Mouse (Mus musculus) intestine, embryonic 16.5 days (tissue): ENCODE measurements at regions not wholly inside any gene's neighbourhood (a gene's known extent, or its start where the extent isn't known, plus 50 kb on each side); places are given as distances from the start of the nearest gene placed in this dataset.

ENCODE experiments used
- ATAC-seq: fragments of 200-750 bp; cut with Nextera tagmentation; 2 replicates; pipeline ENCODE4 v1.8.0; 2017; ENCODE audit warnings: moderate TSS enrichment, moderate library complexity
- H3K27ac ChIP-seq: fragments of 300-500 bp; sonication (generic); 2 replicates; pipeline ENCODE4 v1.5.1; 2014; ENCODE audit warnings: mild to moderate bottlenecking, low read length
- H3K27me3 ChIP-seq: fragments of 300-500 bp; sonication (generic); replicated peaks from 2 replicates; pipeline ENCODE4 v1.6.1; 2014; ENCODE audit warnings: low read length, control low read depth, mixed read lengths; ENCODE audit not compliant: control insufficient read depth, insufficient read depth
- H3K36me3 ChIP-seq: fragments of 300-500 bp; sonication (generic); 2 replicates; pipeline ENCODE4 v1.6.1; 2014; ENCODE audit warnings: low read length, control low read depth; ENCODE audit not compliant: control insufficient read depth, insufficient read depth
- H3K4me1 ChIP-seq: fragments of 300-500 bp; sonication (generic); 2 replicates; pipeline ENCODE4 v1.6.1; 2014; ENCODE audit warnings: low read length, control low read depth, mixed read lengths; ENCODE audit not compliant: control insufficient read depth, insufficient read depth
- H3K4me2 ChIP-seq: fragments of 300-500 bp; sonication (generic); 2 replicates; pipeline ENCODE4 v1.6.1; 2014; ENCODE audit warnings: low read depth, low read length, control low read depth
- H3K4me3 ChIP-seq: fragments of 300-500 bp; sonication (generic); 2 replicates; pipeline ENCODE4 v1.5.1; 2014; ENCODE audit warnings: mild to moderate bottlenecking, low read length
- H3K9ac ChIP-seq: fragments of 300-500 bp; sonication (generic); 2 replicates; pipeline ENCODE4 v1.6.1; 2014; ENCODE audit warnings: low read depth, low read length
- H3K9me3 ChIP-seq: fragments of 300-500 bp; sonication (generic); 2 replicates; pipeline ENCODE4 v1.6.1; 2016; ENCODE audit warnings: low read length, control low read depth; ENCODE audit not compliant: control insufficient read depth
- WGBS: fragments of 180-500 bp; shearing (Covaris S2); extraction: QIAGEN DNeasy Blood & Tissue Kit; methylation state at CpG from one replicate; pipeline ENCODE4 v1.1.7; 2014; 5-methylcytosine and 5-hydroxymethylcytosine counted together

GRCm38 (mm10) chr2:33979276-33979675 lies 91.5 kb upstream of the Mvb12b start:
- no peaks in the 10 kb centered on the region for H3K36me3 ChIP-seq
- no peak overlapping the region for H3K9ac ChIP-seq
- H3K27me3 ChIP-seq: no peaks in the 10 kb centered on the region
- no peak overlapping the region for H3K27ac ChIP-seq
- H3K4me1 ChIP-seq: no peaks in the 10 kb centered on the region
- no peak for ATAC-seq
- H3K4me3 ChIP-seq: no peak overlapping the region
- H3K9me3 ChIP-seq: 0 out of 2 replicates have a peak, but pooled peaks cover 3% of the 10 kb centered on the region
- H3K4me2 ChIP-seq: no peak overlapping the region

GRCm38 (mm10) chr2:33978550-33978949 lies 90.8 kb upstream of the Mvb12b start:
- H3K4me3 ChIP-seq: no peak overlapping the region
- no peak for ATAC-seq
- no peak overlapping the region for H3K27ac ChIP-seq
- no peaks in the 10 kb centered on the region for H3K4me1 ChIP-seq
- WGBS: 79% methylated on average over 4 of the region's 4 CpGs
- H3K27me3 ChIP-seq: no peaks in the 10 kb centered on the region
- 0 out of 2 replicates have a peak, but pooled peaks cover 3% of the 10 kb centered on the region for H3K9me3 ChIP-seq
- no peaks in the 10 kb centered on the region for H3K36me3 ChIP-seq
- no peak overlapping the region for H3K9ac ChIP-seq
- no peak overlapping the region for H3K4me2 ChIP-seq

- Histone ChIP-seq H3K27me3 (no peaks in the 10 kb centered on the region), H3K4me1 (no peaks in the 10 kb centered on the region), H3K27ac (no peak overlapping the region), H3K9me3 (0 out of 2 replicates have a peak, but pooled peaks cover 3% of the 10 kb centered on the region), H3K4me3 (no peak overlapping the region), H3K4me2 (no peak overlapping the region), H3K9ac (no peak overlapping the region), H3K36me3 (no peaks in the 10 kb centered on the region)
- WGBS: 71% methylated on average over 20 of the region's 20 CpGs
- no peak for ATAC-seq
Observed at GRCm38 (mm10) chr2:33977576-33978352, 90.0 kb upstream of the Mvb12b start.

GRCm38 (mm10) chr2:33977151-33977550 lies 89.4 kb upstream of the Mvb12b start:
- no peaks in the 10 kb centered on the region for H3K27me3 ChIP-seq
- 92% methylated on average over 5 of the region's 5 CpGs for WGBS
- no peak for ATAC-seq
- H3K4me2 ChIP-seq: no peak overlapping the region
- H3K27ac ChIP-seq: no peak overlapping the region
- no peaks in the 10 kb centered on the region for H3K36me3 ChIP-seq
- no peak overlapping the region for H3K9ac ChIP-seq
- 0 out of 2 replicates have a peak, but pooled peaks cover 3% of the 10 kb centered on the region for H3K9me3 ChIP-seq
- no peaks in the 10 kb centered on the region for H3K4me1 ChIP-seq
- H3K4me3 ChIP-seq: no peak overlapping the region

GRCm38 (mm10) chr2:33976183-33976582 lies 88.4 kb upstream of the Mvb12b start:
- H3K36me3 ChIP-seq: no peaks in the 10 kb centered on the region
- H3K9ac ChIP-seq: no peak overlapping the region
- no peaks in the 10 kb centered on the region for H3K27me3 ChIP-seq
- H3K9me3 ChIP-seq: 0 out of 2 replicates have a peak, but pooled peaks cover 3% of the 10 kb centered on the region
- H3K4me3 ChIP-seq: no peak overlapping the region
- H3K4me2 ChIP-seq: no peak overlapping the region
- H3K27ac ChIP-seq: no peak overlapping the region
- no peaks in the 10 kb centered on the region for H3K4me1 ChIP-seq
- no peak for ATAC-seq
- 91% methylated on average over 9 of the region's 9 CpGs for WGBS

GRCm38 (mm10) chr2:33975423-33976127 lies 87.8 kb upstream of the Mvb12b start:
- 81% methylated on average over 14 of the region's 14 CpGs for WGBS
- Histone ChIP-seq H3K36me3 (no peaks in the 10 kb centered on the region), H3K4me2 (no peak overlapping the region), H3K4me3 (no peak overlapping the region), H3K27ac (no peak overlapping the region), H3K27me3 (no peaks in the 10 kb centered on the region), H3K9me3 (0 out of 2 replicates have a peak, but pooled peaks cover 3% of the 10 kb centered on the region), H3K4me1 (no peaks in the 10 kb centered on the region), H3K9ac (no peak overlapping the region)
- no peak for ATAC-seq

- Histone ChIP-seq H3K27ac (no peak overlapping the region), H3K27me3 (no peaks in the 10 kb centered on the region), H3K4me3 (no peak overlapping the region), H3K4me2 (no peak overlapping the region), H3K9ac (no peak overlapping the region), H3K4me1 (no peaks in the 10 kb centered on the region), H3K9me3 (0 out of 2 replicates have a peak, but pooled peaks cover 3% of the 10 kb centered on the region), H3K36me3 (no peaks in the 10 kb centered on the region)
- no peak for ATAC-seq
- 74% methylated on average over 15 of the region's 15 CpGs for WGBS
Observed at GRCm38 (mm10) chr2:33974737-33975422, 87.1 kb upstream of the Mvb12b start.

- Histone ChIP-seq H3K4me3 (no peak overlapping the region), H3K4me2 (no peak overlapping the region), H3K36me3 (no peaks in the 10 kb centered on the region), H3K9me3 (no peaks in the 10 kb centered on the region), H3K27me3 (no peaks in the 10 kb centered on the region), H3K27ac (no peak overlapping the region), H3K9ac (no peak overlapping the region), H3K4me1 (no peaks in the 10 kb centered on the region)
- 89% methylated on average over 3 of the region's 3 CpGs for WGBS
- no peak for ATAC-seq
Observed at GRCm38 (mm10) chr2:33974031-33974430, 86.3 kb upstream of the Mvb12b start.

GRCm38 (mm10) chr2:33973213-33973834 lies 85.6 kb upstream of the Mvb12b start:
- Histone ChIP-seq H3K36me3 (no peaks in the 10 kb centered on the region), H3K4me2 (no peak overlapping the region), H3K27ac (no peak overlapping the region), H3K9ac (no peak overlapping the region), H3K4me3 (no peak overlapping the region), H3K4me1 (no peaks in the 10 kb centered on the region), H3K27me3 (no peaks in the 10 kb centered on the region), H3K9me3 (no peaks in the 10 kb centered on the region)
- 70% methylated on average over 4 of the region's 4 CpGs for WGBS
- peak; percentile 63 for ATAC-seq
